Mouse (Mus musculus) retina, postnatal 1 day (tissue): ENCODE measurements around the gene Madcam1.
A peak's percentile ranks its signal among the peaks of the same experiment; 100 is the strongest.

ENCODE experiments used
- DNase-seq: peaks from one replicate; pipeline ENCODE4 v3.0.0-alpha.2; 2012

Madcam1 gene

DNA sequence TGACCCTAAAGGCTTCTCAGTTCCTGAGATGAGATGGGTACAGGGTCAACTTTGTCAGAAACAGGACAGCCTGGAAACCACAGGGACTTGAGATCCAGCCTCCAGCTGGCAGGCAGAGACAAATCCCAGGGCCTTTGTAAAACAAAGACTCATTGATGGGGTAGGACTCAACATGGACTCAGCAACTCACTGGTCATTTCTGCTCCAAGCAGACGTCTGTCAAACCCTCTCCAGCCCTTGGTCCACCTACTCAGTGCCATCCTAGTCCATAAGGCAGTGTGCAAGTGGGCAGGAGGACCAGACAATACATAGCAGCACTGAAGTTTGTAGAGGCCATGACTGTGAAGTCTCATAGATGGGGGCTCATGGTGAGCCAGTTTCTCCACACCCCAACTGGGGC is 48.8 kb downstream of the Madcam1 start:
- DNase-seq = no peak

- DNase-seq = peak; percentile 67
Observed at GRCm38 (mm10) chr10:79714996-79715395, 50.6 kb downstream of the Madcam1 start.

- peak; percentile 33 for DNase-seq
Observed at GRCm38 (mm10) chr10:79716254-79716987, 52.1 kb downstream of the Madcam1 start, which contains the start of gene Hcn2. Gene Hcn2, plus strand, starts transcription at chr10:79716634.

DNA sequence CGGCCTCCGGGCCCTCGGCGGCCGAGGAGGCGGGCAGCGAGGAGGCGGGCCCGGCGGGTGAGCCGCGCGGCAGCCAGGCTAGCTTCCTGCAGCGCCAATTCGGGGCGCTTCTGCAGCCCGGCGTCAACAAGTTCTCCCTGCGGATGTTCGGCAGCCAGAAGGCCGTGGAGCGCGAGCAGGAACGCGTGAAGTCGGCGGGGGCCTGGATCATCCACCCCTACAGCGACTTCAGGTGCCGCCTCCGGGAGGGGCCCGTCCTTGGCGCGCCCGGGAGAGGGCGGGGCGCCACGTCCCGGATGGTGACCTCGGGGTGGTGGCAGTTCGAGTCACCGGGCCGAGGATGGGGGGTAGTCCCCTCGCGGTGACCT is 52.6 kb downstream of the Madcam1 start:
- peak; percentile 53 for DNase-seq

DNA sequence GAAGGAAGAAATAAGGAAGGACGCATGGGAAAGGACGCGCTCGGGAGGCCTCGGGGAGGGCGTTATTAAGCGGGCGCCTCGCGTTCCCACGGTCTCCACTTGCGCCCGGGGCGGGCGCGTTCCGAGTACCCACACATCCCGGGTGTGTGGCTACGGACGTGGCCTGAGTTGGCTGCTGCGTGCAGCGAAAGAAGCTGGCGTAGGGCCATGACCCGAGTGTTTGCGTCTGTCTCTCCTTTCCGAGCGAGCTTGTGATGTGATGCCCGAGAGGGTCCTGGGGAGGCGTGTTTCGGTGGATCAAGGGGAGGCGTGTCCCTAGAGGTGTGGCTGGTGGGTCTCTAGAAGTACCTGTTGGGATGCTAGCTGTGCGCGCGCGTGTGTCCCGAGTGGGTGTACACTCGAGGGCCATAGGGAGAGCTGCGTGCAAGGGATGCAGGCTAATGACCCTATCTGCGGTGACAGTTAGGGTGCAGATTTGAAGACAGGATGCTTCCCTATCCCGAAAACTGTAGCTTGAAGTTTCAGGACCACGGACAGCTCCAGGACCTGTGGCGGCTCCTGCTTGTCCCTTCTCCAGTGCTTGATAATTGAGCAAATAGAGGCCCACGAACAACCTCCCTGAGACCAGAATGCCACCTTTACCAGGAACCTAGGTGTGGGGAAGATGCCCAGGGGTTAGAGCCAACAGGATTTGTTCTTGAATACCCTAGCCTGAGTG is 53.4 kb downstream of the Madcam1 start:
- peak; percentile 81 for DNase-seq
